Mouse (Mus musculus): ENCODE measurements around the gene Serp2. TPM values are rescaled to one million over a fixed set of nuclear protein-coding genes. Genes with fewer than 3 reads are reported as not detected.
A peak's percentile ranks its signal among the peaks of the same experiment; 100 is the strongest.

Serp2 gene
- polyA plus RNA-seq, 1 experiment from 2014 or later, result 5.3 TPM

DNA sequence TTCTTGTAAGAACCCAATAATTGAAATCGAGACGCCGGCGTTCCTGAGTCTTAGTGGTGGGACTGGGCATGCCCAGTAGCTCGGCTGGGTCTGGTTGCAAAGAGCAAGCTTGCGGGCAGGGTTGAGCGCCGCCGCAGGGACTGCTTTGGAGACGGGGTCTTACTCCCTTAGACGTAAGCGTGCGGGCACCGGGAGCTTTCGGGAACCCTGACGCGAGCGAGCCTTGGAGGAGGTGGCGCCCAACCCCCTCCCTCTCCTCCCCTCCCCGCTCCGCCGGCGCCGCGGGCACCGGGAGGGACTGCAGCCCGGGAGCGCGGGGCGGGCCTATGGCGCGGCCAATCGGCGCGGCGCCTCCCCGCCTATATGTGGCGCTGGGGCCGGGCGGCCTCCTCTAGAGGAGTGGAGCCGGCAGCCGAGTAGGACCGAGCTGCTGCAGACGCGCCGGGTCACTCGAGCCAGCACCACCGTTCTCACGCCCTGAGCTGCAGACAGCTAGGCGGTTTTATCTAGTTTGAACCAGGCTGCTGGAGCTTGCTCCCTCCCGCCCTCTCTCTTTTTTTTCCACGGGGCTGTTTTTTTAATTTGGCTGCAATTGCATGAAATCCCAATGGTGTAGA, 52.5 kb downstream of the Serp2 start:
- H3K4me2 ChIP-seq, result peak overlapping the region; percentile 77
- peak overlapping the region; percentile 80 for H3K9ac ChIP-seq
- H3K27ac ChIP-seq, result peak overlapping the region; percentile 99
- H3K27me3 ChIP-seq, result no peaks in the 10 kb centered on the region
- peaks cover 20% of the 10 kb centered on the region for H3K36me3 ChIP-seq
- under 1% methylated on average over 42 of the region's 52 CpGs for WGBS
- no peaks in the 10 kb centered on the region for H3K9me3 ChIP-seq
- peak overlapping the region; percentile 64 for H3K4me3 ChIP-seq
- peak; percentile 95 for ATAC-seq (ENCODE audit: borderline replicate concordance, extremely low read depth, low FRiP score, low TSS enrichment)
- peaks cover 31% of the 10 kb centered on the region for H3K4me1 ChIP-seq

DNA sequence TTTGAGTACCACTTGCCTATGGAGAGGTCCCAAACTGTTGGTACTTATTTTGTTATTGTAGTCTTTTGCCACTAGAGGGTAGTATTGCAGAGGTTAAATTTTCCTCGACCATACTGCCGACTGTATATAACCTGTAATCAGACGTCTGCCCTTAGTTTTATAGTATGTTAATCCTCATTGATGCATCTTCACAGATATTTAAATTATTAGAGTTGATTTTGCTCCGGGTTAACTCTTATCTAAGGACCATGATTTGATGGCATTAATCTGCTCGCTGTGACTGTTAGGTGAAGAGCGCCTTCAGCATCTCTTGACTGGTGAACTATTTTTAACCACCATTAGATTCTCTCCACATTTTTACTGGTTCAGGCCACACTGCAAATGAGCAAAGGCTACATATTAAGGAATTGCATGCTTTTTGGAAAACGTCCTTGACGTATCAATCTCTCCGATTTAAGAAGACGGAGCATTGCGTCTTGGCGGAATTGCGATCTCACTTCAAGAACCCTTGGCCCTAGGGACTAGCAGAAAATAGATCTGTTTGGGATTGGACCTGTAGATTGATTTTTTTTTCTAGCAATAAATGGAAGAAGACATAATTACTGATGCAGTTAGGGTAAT, 53.3 kb downstream of the Serp2 start:
- Histone ChIP-seq H3K9ac (0 out of 2 replicates have a peak overlapping the region, but pooled peaks have one; percentile 55), H3K27me3 (no peaks in the 10 kb centered on the region), H3K9me3 (no peaks in the 10 kb centered on the region), H3K4me3 (peak overlapping the region; percentile 64), H3K27ac (peak overlapping the region; percentile 99), H3K36me3 (peaks cover 20% of the 10 kb centered on the region), H3K4me2 (peak overlapping the region; percentile 77), H3K4me1 (peaks cover 32% of the 10 kb centered on the region)
- no peak for ATAC-seq (ENCODE audit: borderline replicate concordance, extremely low read depth, low FRiP score, low TSS enrichment)
- WGBS, result 4% methylated on average over 13 of the region's 13 CpGs

DNA sequence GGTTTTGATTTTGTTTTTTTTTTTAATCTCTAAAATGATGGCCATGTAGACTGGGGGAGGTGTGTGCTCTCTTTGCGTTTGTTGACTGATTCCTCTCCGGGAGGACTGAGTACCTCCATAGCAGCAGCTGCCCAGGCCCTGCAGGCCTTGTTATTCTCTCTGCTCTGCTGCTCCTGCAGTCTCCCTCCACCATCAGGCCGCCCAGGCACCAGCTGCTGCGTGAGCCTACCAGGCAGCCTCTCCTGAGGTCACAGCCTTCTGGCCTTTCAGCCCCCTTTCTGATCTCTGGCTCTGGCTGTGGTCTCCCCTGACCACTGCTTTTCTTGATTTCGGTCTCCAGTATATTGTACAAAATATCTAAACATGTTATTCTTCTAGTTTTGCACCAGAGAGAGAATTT, 56.7 kb downstream of the Serp2 start:
- Histone ChIP-seq H3K4me2 (no peak overlapping the region), H3K4me3 (no peak overlapping the region), H3K4me1 (peaks cover 24% of the 10 kb centered on the region), H3K36me3 (no peaks in the 10 kb centered on the region), H3K9me3 (no peaks in the 10 kb centered on the region), H3K27me3 (no peaks in the 10 kb centered on the region), H3K27ac (peak overlapping the region; percentile 59), H3K9ac (no peak overlapping the region)
- WGBS, result 19% methylated on average over 5 of the region's 5 CpGs
- ATAC-seq (ENCODE audit: borderline replicate concordance, extremely low read depth, low FRiP score, low TSS enrichment), result no peak

DNA sequence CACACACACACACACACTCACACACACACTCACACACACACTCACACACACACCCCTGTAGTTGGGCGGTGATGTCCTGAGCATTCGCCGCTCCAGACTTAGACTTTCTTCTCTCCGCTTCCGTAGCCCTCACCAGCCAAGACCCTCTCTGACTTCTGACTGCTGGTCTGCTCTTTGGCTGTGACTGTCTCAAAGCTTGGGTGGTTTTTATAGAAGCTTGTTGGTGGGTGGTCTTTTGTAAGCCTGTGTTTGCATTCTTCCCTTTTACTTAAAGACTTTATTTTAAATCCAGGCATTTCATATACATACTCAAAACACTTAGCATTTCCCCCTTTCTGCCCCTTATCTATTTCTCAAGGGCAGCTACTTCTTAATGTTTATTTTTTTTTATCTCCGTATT, 57.2 kb downstream of the Serp2 start:
- H3K4me2 ChIP-seq, result no peak overlapping the region
- H3K27ac ChIP-seq, result peak overlapping the region; percentile 59
- no peak overlapping the region for H3K4me3 ChIP-seq
- H3K4me1 ChIP-seq, result peaks cover 24% of the 10 kb centered on the region
- H3K9me3 ChIP-seq, result no peaks in the 10 kb centered on the region
- no peak for ATAC-seq (ENCODE audit: borderline replicate concordance, extremely low read depth, low FRiP score, low TSS enrichment)
- H3K9ac ChIP-seq, result no peak overlapping the region
- 34% methylated on average over 6 of the region's 6 CpGs for WGBS
- H3K36me3 ChIP-seq, result no peaks in the 10 kb centered on the region
- no peaks in the 10 kb centered on the region for H3K27me3 ChIP-seq

DNA sequence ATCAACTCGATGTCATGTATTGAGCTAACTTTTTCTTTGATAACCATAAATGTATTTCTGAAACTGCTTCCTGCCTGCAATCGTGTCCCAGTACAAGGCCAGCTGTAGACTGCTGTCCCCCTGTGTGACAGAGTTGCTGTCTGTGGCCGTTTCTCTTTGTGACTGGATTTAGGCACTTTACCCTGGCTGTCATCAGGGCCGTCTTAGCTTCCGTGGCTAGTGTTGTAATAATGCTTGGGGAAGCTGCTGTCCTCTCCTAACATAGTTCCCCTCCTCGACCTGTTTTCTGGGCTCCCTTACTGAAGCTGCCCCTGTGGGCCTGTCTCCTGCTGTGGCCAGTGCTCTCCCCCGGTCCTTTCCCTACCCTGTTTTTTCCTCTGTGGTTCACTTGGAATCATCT, 58.5 kb downstream of the Serp2 start:
- H3K27me3 ChIP-seq, result no peaks in the 10 kb centered on the region
- no peak overlapping the region for H3K9ac ChIP-seq
- ATAC-seq (ENCODE audit: borderline replicate concordance, extremely low read depth, low FRiP score, low TSS enrichment), result no peak; the same call in 1 of the 2 replicates

DNA sequence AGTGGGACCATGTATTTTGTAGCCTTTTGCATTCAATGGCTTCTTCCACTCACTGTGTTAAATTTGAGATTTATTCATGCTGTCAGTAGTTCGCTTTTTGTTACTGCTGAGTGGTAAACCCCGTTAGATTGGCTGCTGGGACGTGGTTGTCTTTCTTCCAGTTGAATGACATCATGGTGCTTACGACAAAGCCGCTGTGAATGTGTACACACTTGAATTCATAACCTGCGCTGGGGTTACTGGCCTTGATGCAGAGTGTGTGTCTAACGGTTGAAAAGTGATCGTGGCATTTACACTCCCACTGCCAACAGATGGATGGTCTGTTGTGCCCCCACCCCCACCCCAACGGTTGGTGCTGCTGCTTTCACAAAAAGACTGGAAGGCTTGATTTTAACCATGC, 59.5 kb downstream of the Serp2 start:
- WGBS, result 64% methylated on average over 9 of the region's 9 CpGs
- Histone ChIP-seq H3K27me3 (no peaks in the 10 kb centered on the region), H3K9ac (no peak overlapping the region), H3K36me3 (no peaks in the 10 kb centered on the region; the same call in 1 of the 2 replicates), H3K4me1 (peaks cover 16% of the 10 kb centered on the region), H3K4me2 (no peak overlapping the region), H3K9me3 (no peaks in the 10 kb centered on the region), H3K27ac (no peak overlapping the region), H3K4me3 (no peak overlapping the region)
- no peak for ATAC-seq (ENCODE audit: borderline replicate concordance, extremely low read depth, low FRiP score, low TSS enrichment)

More for the DNA sequence above, 58.5 kb downstream of the Serp2 start:
- peak overlapping the region; percentile 53 for H3K27ac ChIP-seq
- no peaks in the 10 kb centered on the region; the same call in 1 of the 2 replicates for H3K36me3 ChIP-seq
- H3K4me3 ChIP-seq, result no peak overlapping the region
- peaks cover 17% of the 10 kb centered on the region for H3K4me1 ChIP-seq
- H3K9me3 ChIP-seq, result no peaks in the 10 kb centered on the region
- H3K4me2 ChIP-seq, result no peak overlapping the region
- 34% methylated on average over 7 of the region's 7 CpGs for WGBS

DNA sequence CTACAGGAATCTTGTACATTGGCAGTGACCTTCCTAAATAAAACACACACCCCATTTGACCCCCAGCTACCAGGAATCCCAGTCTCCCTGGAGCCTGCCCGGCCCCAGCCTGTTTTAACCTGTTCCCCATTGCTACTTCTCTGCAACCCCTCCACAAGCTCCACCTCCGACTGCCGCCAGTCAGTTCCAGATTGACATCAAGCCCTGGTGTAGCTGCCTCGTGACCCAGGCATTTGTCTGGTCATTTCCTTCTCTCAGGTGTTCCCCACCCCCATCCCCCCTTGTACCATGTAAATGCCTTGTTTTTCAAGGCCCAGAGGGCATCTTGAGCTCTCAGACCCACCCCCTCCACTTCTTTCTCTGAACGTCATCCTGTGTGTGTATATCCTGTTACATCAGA, 61.7 kb downstream of the Serp2 start:
- WGBS, result 44% methylated on average over 5 of the region's 5 CpGs
- H3K27me3 ChIP-seq, result no peaks in the 10 kb centered on the region
- H3K27ac ChIP-seq, result no peak overlapping the region
- H3K4me3 ChIP-seq, result no peak overlapping the region
- peaks cover 10% of the 10 kb centered on the region for H3K4me1 ChIP-seq
- no peak for ATAC-seq (ENCODE audit: borderline replicate concordance, extremely low read depth, low FRiP score, low TSS enrichment)
- no peak overlapping the region for H3K4me2 ChIP-seq
- H3K9ac ChIP-seq, result no peak overlapping the region
- H3K36me3 ChIP-seq, result no peaks in the 10 kb centered on the region; the same call in 1 of the 2 replicates
- no peaks in the 10 kb centered on the region for H3K9me3 ChIP-seq

DNA sequence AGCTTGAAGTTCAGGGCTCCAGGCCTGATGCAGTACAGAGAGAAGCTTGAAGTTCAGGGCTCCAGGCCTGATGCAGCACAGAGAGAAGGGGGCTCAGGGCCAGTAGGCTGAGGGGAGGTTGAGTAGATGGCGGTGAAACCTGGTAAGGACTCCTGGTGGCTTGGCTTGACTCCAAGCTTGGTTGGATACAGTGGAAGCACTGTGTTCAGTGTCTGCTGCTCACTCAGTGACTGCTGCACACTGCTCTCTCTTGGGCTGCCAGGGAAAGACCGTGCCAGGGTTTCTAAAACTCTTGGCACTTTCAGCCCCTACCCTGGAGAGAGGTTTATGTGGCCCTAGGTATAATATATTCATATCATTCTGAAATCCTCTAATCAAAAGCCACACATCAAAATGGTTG, 67.6 kb downstream of the Serp2 start:
- no peaks in the 10 kb centered on the region for H3K9me3 ChIP-seq
- WGBS, result 64% methylated on average over 2 of the region's 2 CpGs
- peaks cover 18% of the 10 kb centered on the region for H3K4me1 ChIP-seq
- peak; percentile 31; the same call in 1 of the 2 replicates for ATAC-seq (ENCODE audit: borderline replicate concordance, extremely low read depth, low FRiP score, low TSS enrichment)
- no peak overlapping the region for H3K4me2 ChIP-seq
- H3K36me3 ChIP-seq, result no peaks in the 10 kb centered on the region; the same call in 1 of the 2 replicates
- peak overlapping the region; percentile 8 for H3K27ac ChIP-seq
- no peak overlapping the region for H3K4me3 ChIP-seq
- no peak overlapping the region for H3K9ac ChIP-seq
- H3K27me3 ChIP-seq, result no peaks in the 10 kb centered on the region

DNA sequence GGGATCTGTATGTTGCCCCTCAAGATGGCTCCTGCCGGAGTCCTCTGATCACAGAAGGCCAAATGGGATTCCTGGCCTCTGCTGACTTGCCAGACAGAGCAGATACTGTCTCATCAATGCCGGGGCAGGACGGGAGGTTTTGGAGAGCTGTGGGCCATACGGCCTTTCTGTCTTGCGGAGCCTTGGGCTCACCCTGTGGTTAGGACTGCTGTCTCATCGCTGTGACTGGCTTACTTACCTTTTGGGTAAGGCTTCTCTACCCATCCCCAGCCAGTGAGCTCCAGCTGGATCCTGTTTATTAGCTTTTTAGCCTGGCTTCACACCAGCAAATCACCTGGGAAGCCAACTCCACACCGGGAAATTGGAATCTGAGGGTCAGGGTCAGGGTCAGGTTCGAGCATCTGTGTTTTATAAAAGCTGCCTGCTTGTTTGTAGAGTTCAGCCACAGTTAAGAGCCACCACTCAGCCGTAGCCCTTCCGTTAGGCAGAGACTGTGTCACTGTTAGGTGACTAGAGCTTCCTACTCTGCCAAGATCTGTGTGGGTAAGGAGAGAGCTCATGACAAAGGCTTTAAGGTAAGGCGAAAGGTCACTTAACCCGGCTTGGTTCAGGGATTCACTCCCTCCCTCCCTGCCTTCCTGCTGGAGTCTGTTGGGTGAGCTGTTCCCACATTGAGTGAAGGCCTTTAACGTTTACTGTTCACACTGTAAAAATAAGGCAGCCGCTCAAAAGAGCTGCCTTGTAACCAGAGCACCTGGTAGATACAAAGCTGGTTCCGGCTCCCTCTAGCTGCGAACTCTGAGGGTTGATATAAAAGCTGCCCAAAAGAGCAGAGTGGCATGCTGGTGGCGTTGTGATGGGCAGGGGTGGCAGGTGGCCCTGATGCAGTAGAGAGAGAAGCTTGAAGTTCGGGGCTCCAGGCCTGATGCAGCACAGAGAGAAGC, 68.3 kb downstream of the Serp2 start:
- H3K36me3 ChIP-seq, result no peaks in the 10 kb centered on the region; the same call in 1 of the 2 replicates
- no peaks in the 10 kb centered on the region for H3K9me3 ChIP-seq
- H3K9ac ChIP-seq, result no peak overlapping the region
- WGBS, result 58% methylated on average over 18 of the region's 18 CpGs
- peaks cover 18% of the 10 kb centered on the region for H3K4me1 ChIP-seq
- no peak overlapping the region for H3K4me3 ChIP-seq
- ATAC-seq (ENCODE audit: borderline replicate concordance, extremely low read depth, low FRiP score, low TSS enrichment), result peak; percentile 27; the same call in 1 of the 2 replicates
- no peaks in the 10 kb centered on the region for H3K27me3 ChIP-seq
- peak overlapping the region; percentile 8 for H3K27ac ChIP-seq
- no peak overlapping the region for H3K4me2 ChIP-seq

DNA sequence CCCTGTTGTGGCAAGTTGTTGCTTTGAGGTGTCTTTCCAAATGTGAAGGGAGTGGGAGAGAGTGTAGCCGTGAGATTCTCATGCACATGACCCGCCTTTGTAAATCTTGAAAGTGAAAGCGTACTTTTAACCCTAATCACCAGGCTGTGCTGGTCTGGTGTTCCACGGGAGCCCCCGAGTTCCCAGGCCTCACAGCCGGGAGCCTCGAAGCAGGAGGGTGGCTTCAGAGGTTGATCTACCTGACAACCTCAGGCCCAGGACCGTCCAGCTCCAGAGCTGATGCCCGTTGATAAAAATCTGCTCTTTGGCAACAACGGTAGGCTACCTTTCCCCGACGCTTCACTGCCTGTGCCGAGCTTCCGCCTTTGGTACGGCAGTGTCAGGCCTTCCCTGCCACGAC, 69.1 kb downstream of the Serp2 start:
- H3K9ac ChIP-seq, result no peak overlapping the region
- 76% methylated on average over 16 of the region's 16 CpGs for WGBS
- no peak overlapping the region for H3K27ac ChIP-seq
- no peaks in the 10 kb centered on the region for H3K27me3 ChIP-seq
- H3K4me2 ChIP-seq, result no peak overlapping the region
- no peak for ATAC-seq (ENCODE audit: borderline replicate concordance, extremely low read depth, low FRiP score, low TSS enrichment)
- peaks cover 18% of the 10 kb centered on the region for H3K4me1 ChIP-seq
- H3K36me3 ChIP-seq, result no peaks in the 10 kb centered on the region
- no peaks in the 10 kb centered on the region for H3K9me3 ChIP-seq
- no peak overlapping the region for H3K4me3 ChIP-seq

DNA sequence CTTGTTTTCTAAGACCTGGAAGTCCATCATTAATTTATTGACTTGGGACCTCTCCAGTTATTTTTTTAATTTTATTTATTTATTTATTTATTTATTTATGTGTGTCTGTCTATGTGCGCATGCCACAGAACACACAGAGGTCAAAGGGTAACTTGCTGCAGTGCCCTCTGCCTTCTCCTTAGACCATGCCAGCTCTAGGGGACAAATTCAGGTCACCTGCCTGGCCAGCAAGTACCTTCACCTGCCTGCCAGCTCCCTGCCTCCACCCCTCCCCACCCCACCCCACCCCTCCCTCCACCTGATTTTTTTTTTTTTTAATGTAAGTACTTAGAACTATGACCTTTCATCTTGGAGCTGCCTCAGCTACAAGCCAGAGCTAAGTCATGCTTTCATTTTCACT, 73.0 kb downstream of the Serp2 start:
- no peaks in the 10 kb centered on the region for H3K27me3 ChIP-seq
- H3K9ac ChIP-seq, result no peak overlapping the region
- WGBS, result 86% methylated on average over 1 of the region's 1 CpGs
- no peak overlapping the region for H3K4me3 ChIP-seq
- no peaks in the 10 kb centered on the region for H3K9me3 ChIP-seq
- H3K36me3 ChIP-seq, result no peaks in the 10 kb centered on the region
- no peak for ATAC-seq (ENCODE audit: borderline replicate concordance, extremely low read depth, low FRiP score, low TSS enrichment)
- peaks cover 26% of the 10 kb centered on the region for H3K4me1 ChIP-seq
- no peak overlapping the region for H3K27ac ChIP-seq
- H3K4me2 ChIP-seq, result no peak overlapping the region

Data from lung, embryonic 15.5 days (tissue).